ENCODE assay signal across 7 mouse cellular contexts in the genomic region with DNA sequence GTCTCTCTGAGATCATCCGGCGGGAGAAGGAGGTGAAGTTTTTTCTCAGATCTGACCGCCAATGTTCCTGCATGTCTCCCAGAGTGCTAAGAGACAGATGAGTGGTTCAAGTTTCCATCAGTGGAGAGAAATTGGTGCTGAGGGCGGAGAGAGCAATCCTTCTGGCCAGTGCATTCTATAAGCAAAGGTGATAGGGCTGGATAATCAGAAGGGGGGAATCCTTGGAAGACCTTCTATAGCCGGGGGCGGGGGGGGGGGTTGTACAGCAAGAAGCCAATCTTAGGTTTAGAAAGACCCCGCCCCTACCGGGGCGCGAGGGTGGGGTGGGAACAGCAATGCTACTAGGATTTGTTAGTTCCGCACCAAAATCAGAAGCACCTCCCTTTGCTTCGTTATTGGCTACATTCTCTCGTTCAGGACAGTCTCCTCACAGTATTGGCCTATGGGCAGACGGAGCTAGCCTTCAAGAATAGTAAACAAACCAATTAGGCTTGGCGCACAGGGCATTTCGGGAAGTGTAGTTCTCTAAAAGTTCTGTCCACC. TPM values are rescaled to one million over a fixed set of nuclear protein-coding genes. Genes with fewer than 3 reads are reported as not detected.
DNase-seq lines count a peak whose midpoint lies in the region; ATAC-seq and TF ChIP-seq lines count a peak whose summit lies in the region.

No protein-coding gene starts in this region.

- H3K4me3 ChIP-seq in embryonic facial prominence, embryonic 13.5 days = peak overlapping the region; percentile 87
- H3K4me3 ChIP-seq in kidney, adult 2 months (ENCODE audit: insufficient read depth, low read depth, low read length) = peak overlapping the region; percentile 100
- H3K4me3 ChIP-seq in limb, embryonic 12.5 days (replicated peaks) = peak overlapping the region; percentile 86
- peak overlapping the region; percentile 64 for H3K4me3 ChIP-seq in midbrain, embryonic 15.5 days
- peak overlapping the region; percentile 99 for H3K4me3 ChIP-seq in spleen, adult 2 months (ENCODE audit: extremely low read depth, insufficient read depth, insufficient read length)

- no peaks in the 10 kb centered on the region for H3K27me3 ChIP-seq in embryonic facial prominence, embryonic 13.5 days
- no peaks in the 10 kb centered on the region for H3K27me3 ChIP-seq in kidney, adult 2 months (replicated peaks; ENCODE audit: control insufficient read depth, insufficient read depth, low read length)
- no peaks in the 10 kb centered on the region; the same call in 1 of the 2 replicates for H3K27me3 ChIP-seq in limb, embryonic 12.5 days
- H3K27me3 ChIP-seq in midbrain, embryonic 15.5 days (replicated peaks) = no peaks in the 10 kb centered on the region
- peaks cover 5% of the 10 kb centered on the region for H3K27me3 ChIP-seq in spleen, adult 2 months (ENCODE audit: control insufficient read depth, insufficient read depth, low read length)

- H3K27ac ChIP-seq in embryonic facial prominence, embryonic 13.5 days = peak overlapping the region; percentile 94
- H3K27ac ChIP-seq in kidney, adult 2 months (ENCODE audit: insufficient read depth, low read depth, low read length) = peak overlapping the region; percentile 71
- peak overlapping the region; percentile 93 for H3K27ac ChIP-seq in limb, embryonic 12.5 days
- H3K27ac ChIP-seq in midbrain, embryonic 15.5 days = peak overlapping the region; percentile 95
- peak overlapping the region; percentile 86 for H3K27ac ChIP-seq in spleen, adult 2 months (ENCODE audit: insufficient read depth, low read length)

- H3K9ac ChIP-seq in embryonic facial prominence, embryonic 13.5 days = peak overlapping the region; percentile 94
- peak overlapping the region; percentile 89; the same call in 1 of the 2 replicates for H3K9ac ChIP-seq in limb, embryonic 12.5 days (replicated peaks)
- peak overlapping the region; percentile 86 for H3K9ac ChIP-seq in midbrain, embryonic 15.5 days

- peaks cover 14% of the 10 kb centered on the region; the same call in 1 of the 2 replicates for H3K4me1 ChIP-seq in embryonic facial prominence, embryonic 13.5 days
- peaks cover 10% of the 10 kb centered on the region for H3K4me1 ChIP-seq in kidney, adult 2 months (ENCODE audit: control insufficient read depth, insufficient read depth, low read length)
- H3K4me1 ChIP-seq in limb, embryonic 12.5 days (replicated peaks) = peaks cover 5% of the 10 kb centered on the region; the same call in 1 of the 2 replicates
- peaks cover 19% of the 10 kb centered on the region for H3K4me1 ChIP-seq in midbrain, embryonic 15.5 days
- H3K4me1 ChIP-seq in spleen, adult 2 months (ENCODE audit: control insufficient read depth, insufficient read depth, insufficient read length) = peaks cover 2% of the 10 kb centered on the region

- no peaks in the 10 kb centered on the region for H3K36me3 ChIP-seq in embryonic facial prominence, embryonic 13.5 days
- no peaks in the 10 kb centered on the region for H3K36me3 ChIP-seq in kidney, adult 2 months (ENCODE audit: control insufficient read depth, insufficient read depth, low read length)
- H3K36me3 ChIP-seq in limb, embryonic 12.5 days = no peaks in the 10 kb centered on the region
- H3K36me3 ChIP-seq in midbrain, embryonic 15.5 days (replicated peaks) = no peaks in the 10 kb centered on the region
- H3K36me3 ChIP-seq in spleen, adult 2 months (ENCODE audit: control insufficient read depth, insufficient read depth, low read length) = no peaks in the 10 kb centered on the region

- under 1% methylated on average over 14 of the region's 16 CpGs for WGBS in embryonic facial prominence, embryonic 13.5 days
- WGBS in kidney, adult 2 months = under 1% methylated on average over 16 of the region's 16 CpGs
- WGBS in limb, embryonic 12.5 days = 0% methylated on average over 16 of the region's 16 CpGs
- 0% methylated on average over 16 of the region's 16 CpGs for WGBS in midbrain, embryonic 15.5 days
- WGBS in spleen, adult 2 months = under 1% methylated on average over 16 of the region's 16 CpGs

- TF ChIP-seq POLR2A in kidney, adult 2 months (IDR thresholded peaks at IDR 0.05; ENCODE audit: low read depth, low read length) = no peak
- no peak for TF ChIP-seq POLR2A in spleen, adult 2 months (IDR thresholded peaks at IDR 0.05; ENCODE audit: low read depth, low read length)

- ATAC-seq in embryonic facial prominence, embryonic 13.5 days (ENCODE audit: insufficient number of reproducible peaks, insufficient read depth, low FRiP score, low TSS enrichment, low read depth) = peak; percentile 92
- peak; percentile 92 for ATAC-seq in limb, embryonic 12.5 days (ENCODE audit: insufficient number of reproducible peaks, insufficient read depth, low FRiP score, low TSS enrichment, low read depth)
- ATAC-seq in midbrain, embryonic 15.5 days (replicated peaks) = peak; percentile 93

- TF ChIP-seq CTCF in kidney, adult 2 months (conservative IDR thresholded peaks at IDR 0.05; ENCODE audit: insufficient read depth, insufficient read length, low read depth, low read length) = no peak
- TF ChIP-seq CTCF in spleen, adult 2 months (IDR thresholded peaks at IDR 0.05; ENCODE audit: extremely low read depth, insufficient read depth, insufficient read length, insufficient replicate concordance) = no peak

- no peaks in the 10 kb centered on the region for H3K9me3 ChIP-seq in embryonic facial prominence, embryonic 13.5 days
- no peaks in the 10 kb centered on the region for H3K9me3 ChIP-seq in limb, embryonic 12.5 days
- H3K9me3 ChIP-seq in midbrain, embryonic 15.5 days = no peaks in the 10 kb centered on the region

- H3K4me2 ChIP-seq in embryonic facial prominence, embryonic 13.5 days = peak overlapping the region; percentile 93
- H3K4me2 ChIP-seq in limb, embryonic 12.5 days = peak overlapping the region; percentile 93
- H3K4me2 ChIP-seq in midbrain, embryonic 15.5 days = peak overlapping the region; percentile 95

- peak; percentile 73 for DNase-seq in adrenal gland, postnatal 25 days
- peak; percentile 88 to 96 for DNase-seq in heart, adult 18-20 months
- peak; percentile 97 for DNase-seq in kidney, adult 2 months
- peak; percentile 70 to 88 for DNase-seq in spleen, adult 2 months (ENCODE audit: low read depth in 1 of 2, low spot score in 2 of 2)

RNA-seq across cellular contexts. Expression of gene Stxbp5, which starts 0.9 kb away (rescaled TPM):
- total RNA-seq in adrenal gland, postnatal 25 days (2021) = 41.2 and 42.6 TPM in 2 replicates
- polyA plus RNA-seq in embryonic facial prominence, embryonic 13.5 days (2015; fragmentation: Nextera tagmentation; extraction: Ambion mirVana) = 6.2 and 7.4 TPM in 2 replicates
- 10 to 100 TPM; 11.4 to 13.0 TPM for total RNA-seq in heart, adult 18-20 months (2021)
- 11.1 and 13.7 TPM in 2 replicates for polyA plus RNA-seq in kidney, adult 2 months (2012; rRNA removed)
- polyA plus RNA-seq in limb, embryonic 12.5 days (2016; fragmentation: Nextera tagmentation; extraction: Ambion mirVana) = 7.2 and 7.3 TPM in 2 replicates
- polyA plus RNA-seq in midbrain, embryonic 15.5 days (2015; fragmentation: Nextera tagmentation; extraction: Ambion mirVana) = 9.2 and 10.6 TPM in 2 replicates
- 9.0 and 12.1 TPM in 2 replicates for polyA plus RNA-seq in spleen, adult 2 months (2012; rRNA removed)

Comparison
In these comparisons a context has a peak if more than half of its experiments do, and no peak if none do; other contexts are left out.
1. Peak in every context shown above with its lines: DNase-seq, ATAC-seq, H3K4me3 ChIP-seq and H3K27ac ChIP-seq.